11 mouse cellular contexts compared by ENCODE assay signal in the genomic region with DNA sequence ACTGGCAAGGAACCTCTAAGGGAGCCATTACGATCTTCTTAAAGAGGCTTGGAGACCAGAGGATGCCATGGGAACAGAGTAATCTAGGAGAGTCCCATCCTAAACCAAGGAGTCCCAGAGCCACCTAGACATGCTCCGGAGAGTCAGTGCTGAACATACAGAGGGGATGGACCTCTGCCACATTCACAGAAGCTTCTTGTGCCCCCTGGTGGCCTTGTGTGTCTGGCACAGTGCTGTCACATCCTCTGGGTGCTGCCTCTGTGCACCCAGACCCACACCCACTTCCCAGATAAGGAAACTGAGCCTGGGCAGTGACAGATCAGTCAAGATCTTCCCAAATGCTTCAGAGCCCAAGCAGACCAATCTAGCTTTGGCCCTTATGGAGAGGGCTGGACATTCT. TPM values are rescaled to one million over a fixed set of nuclear protein-coding genes. Genes with fewer than 3 reads are reported as not detected.
A peak's percentile ranks its signal among the peaks of the same experiment; 100 is the strongest.
DNase-seq lines count a peak whose midpoint lies in the region; ATAC-seq lines count a peak whose summit lies in the region.
"Had no signal": no experiment of that assay in that cellular context is flagged by ENCODE, and none has a peak within 500 bp of the region (broad histone marks: within the 10 kb centered on the region; RNA-seq: fewer than 3 reads in every experiment).

No protein-coding gene starts in this region.

- peak; percentile 46 for DNase-seq in hindbrain, embryonic 11.5 days (ENCODE audit: low spot score)
- DNase-seq in hindbrain, embryonic 10.5 days (ENCODE audit: low spot score) = no peak
- DNase-seq in B cell, adult 2 months = peak; percentile 49 to 60
- peak; percentile 42 for DNase-seq in brain, adult 2 months (ENCODE audit: low read depth, low spot score)
- peak; percentile 35 for DNase-seq in lung, postnatal 14 days
- no peak for DNase-seq in ovary, adult 18-20 months (ENCODE audit: low spot score)
- no peak for DNase-seq in gastrocnemius, postnatal 10 days
- no peak for DNase-seq in left cerebral cortex, adult 18-20 months (ENCODE audit: low spot score in 2 of 2)

- no peak for ATAC-seq in hindbrain, embryonic 11.5 days (ENCODE audit: low FRiP score)

- H3K4me1 ChIP-seq in hindbrain, embryonic 11.5 days (replicated peaks; ENCODE audit: control insufficient read depth, insufficient read depth, low read length) = peaks cover 3% of the 10 kb centered on the region; the same call in 1 of the 2 replicates
- H3K4me1 ChIP-seq in hindbrain, embryonic 10.5 days (replicated peaks) = peaks cover 30% of the 10 kb centered on the region

- WGBS in hindbrain, embryonic 11.5 days = 82% methylated on average over 2 of the region's 2 CpGs
- WGBS in hindbrain, embryonic 10.5 days = 81% methylated on average over 2 of the region's 2 CpGs

- no peaks in the 10 kb centered on the region for H3K27me3 ChIP-seq in hindbrain, embryonic 11.5 days (ENCODE audit: control insufficient read depth, insufficient read depth, low read length)
- no peaks in the 10 kb centered on the region for H3K27me3 ChIP-seq in hindbrain, embryonic 10.5 days (ENCODE audit: insufficient read depth, poor library complexity, severe bottlenecking)
- H3K27me3 ChIP-seq: limb, embryonic 15.5 days had no signal

- no peak overlapping the region for H3K27ac ChIP-seq in hindbrain, embryonic 11.5 days (ENCODE audit: low read depth, low read length)
- no peak overlapping the region for H3K27ac ChIP-seq in hindbrain, embryonic 10.5 days
- H3K27ac ChIP-seq: limb, embryonic 15.5 days had no signal

- no peaks in the 10 kb centered on the region for H3K36me3 ChIP-seq in hindbrain, embryonic 11.5 days (ENCODE audit: control insufficient read depth, insufficient read depth, low read length)
- no peaks in the 10 kb centered on the region for H3K36me3 ChIP-seq in hindbrain, embryonic 10.5 days
- H3K36me3 ChIP-seq: limb, embryonic 15.5 days had no signal

- H3K9me3 ChIP-seq in hindbrain, embryonic 11.5 days (ENCODE audit: control insufficient read depth, low read length) = no peaks in the 10 kb centered on the region
- no peaks in the 10 kb centered on the region for H3K9me3 ChIP-seq in hindbrain, embryonic 10.5 days
- H3K9me3 ChIP-seq: limb, embryonic 15.5 days had no signal

- H3K9ac ChIP-seq in hindbrain, embryonic 11.5 days (ENCODE audit: low read depth, low read length) = no peak overlapping the region
- H3K9ac ChIP-seq: limb, embryonic 15.5 days had no signal

- H3K4me2 ChIP-seq in hindbrain, embryonic 11.5 days (replicated peaks; ENCODE audit: low read depth, low read length) = no peak overlapping the region
- H3K4me2 ChIP-seq: limb, embryonic 15.5 days had no signal

- H3K4me3 ChIP-seq in hindbrain, embryonic 11.5 days (ENCODE audit: low read depth, low read length) = no peak overlapping the region
- H3K4me3 ChIP-seq in hindbrain, embryonic 10.5 days = no peak overlapping the region
- H3K4me3 ChIP-seq: limb, embryonic 15.5 days had no signal

RNA-seq across cellular contexts. Expression of a gene that starts 1.6 kb away (rescaled TPM):
- polyA plus RNA-seq in hindbrain, embryonic 11.5 days (2014; fragmentation: Nextera tagmentation; extraction: Ambion mirVana) = not detected in 2 replicates
- not detected in 2 replicates for polyA plus RNA-seq in hindbrain, embryonic 10.5 days (2016; fragmentation: Nextera tagmentation; extraction: Ambion mirVana)
- total RNA-seq in gastrocnemius, postnatal 10 days (2021) = under 1 TPM; 0.12 to 0.36 TPM
- total RNA-seq in left cerebral cortex, adult 18-20 months (2021) = not detected
- total RNA-seq: adrenal gland, postnatal 36 days had no signal
- polyA plus RNA-seq: heart, embryonic 16.5 days; limb, embryonic 15.5 days had no signal

RNA-seq across cellular contexts. Expression of a gene that starts 29.5 kb away (rescaled TPM):
- polyA plus RNA-seq in hindbrain, embryonic 11.5 days (2014; fragmentation: Nextera tagmentation; extraction: Ambion mirVana) = 0.68 and 0.81 TPM in 2 replicates
- 2.6 and 3.3 TPM in 2 replicates for polyA plus RNA-seq in hindbrain, embryonic 10.5 days (2016; fragmentation: Nextera tagmentation; extraction: Ambion mirVana)
- under 1 TPM in 1 of 2 experiments, not detected in 1; 0.12 TPM for total RNA-seq in gastrocnemius, postnatal 10 days (2021)
- total RNA-seq in left cerebral cortex, adult 18-20 months (2021) = 1 to 10 TPM; 2.2 to 3.9 TPM

Comparison
In these comparisons a context has a peak if more than half of its experiments do, and no peak if none do; other contexts are left out.
1. DNase-seq: peak in hindbrain, embryonic 11.5 days (single experiment), B cell, adult 2 months (2 of 2), brain, adult 2 months (single experiment) and lung, postnatal 14 days (single experiment); none in hindbrain, embryonic 10.5 days (single experiment), ovary, adult 18-20 months (single experiment), gastrocnemius, postnatal 10 days (single experiment) and left cerebral cortex, adult 18-20 months (0 of 2).